Mouse (Mus musculus): ENCODE measurements around the gene Ccdc116. TPM values are rescaled to one million over a fixed set of nuclear protein-coding genes. Genes with fewer than 3 reads are reported as not detected.

The Ccdc116 gene
- total RNA-seq, 2 experiments from 2014 or later, result 7.7 to 8.7 TPM

- DNase-seq (ENCODE audit: extremely low spot score in 1 of 2, low spot score in 2 of 2), result peak; percentile 96 to 98
- intact Hi-C loops (cut with DNase I), result loop anchor here (5.0 kb wide), 1 partner anchor 145 kb away; the partner anchor contains the start of gene Tmem191c
These were observed 14.7 kb downstream of the Ccdc116 start, which contains the start of gene Sdf2l1 for GRCm38 (mm10) chr16:17132089-17132905. Sdf2l1 (minus strand) TSS chr16:17132383.

- intact Hi-C loops (cut with DNase I), result loop anchor here (5.0 kb wide), 1 partner anchor 146 kb away; the partner anchor contains the start of gene Tmem191c
These were observed 15.6 kb downstream of the Ccdc116 start for GRCm38 (mm10) chr16:17131191-17132088.

GRCm38 (mm10) chr16:17127292-17127691 is 19.7 kb downstream of the Ccdc116 start:
- DNase-seq (ENCODE audit: extremely low spot score in 1 of 2, low spot score in 2 of 2), result peak in 1 of 2 experiments; percentile 61
- intact Hi-C loops (cut with DNase I), result no loop called here

More at GRCm38 (mm10) chr16:17131191-17132088, 15.6 kb downstream of the Ccdc116 start:
- peak in 1 of 2 experiments; percentile 44 for DNase-seq (ENCODE audit: extremely low spot score in 1 of 2, low spot score in 2 of 2)

- intact Hi-C loops (cut with DNase I), result no loop called here
- DNase-seq (ENCODE audit: extremely low spot score in 1 of 2, low spot score in 2 of 2), result peak; percentile 42 to 84
These were observed 22.0 kb downstream of the Ccdc116 start, which contains the start of gene 2610318N02Rik for GRCm38 (mm10) chr16:17124871-17125520. 2610318N02Rik (minus strand) TSS chr16:17125167.

GRCm38 (mm10) chr16:17124119-17124870 is 22.7 kb downstream of the Ccdc116 start:
- intact Hi-C loops (cut with DNase I), result no loop called here

GRCm38 (mm10) chr16:17121569-17121968 is 25.5 kb downstream of the Ccdc116 start:
- no peak for DNase-seq (ENCODE audit: extremely low spot score in 1 of 2, low spot score in 2 of 2)
- intact Hi-C loops (cut with DNase I), result no loop called here

More at GRCm38 (mm10) chr16:17124119-17124870, 22.7 kb downstream of the Ccdc116 start:
- DNase-seq (ENCODE audit: extremely low spot score in 1 of 2, low spot score in 2 of 2), result no peak

GRCm38 (mm10) chr16:17117309-17117799 is 29.7 kb downstream of the Ccdc116 start:
- intact Hi-C loops (cut with DNase I), result no loop called here

GRCm38 (mm10) chr16:17110771-17111743 is 36.0 kb downstream of the Ccdc116 start, which contains the start of gene Ppil2:
Ppil2 (minus strand) TSS chr16:17111257.
- peak; percentile 66 to 76 for DNase-seq (ENCODE audit: extremely low spot score in 1 of 2, low spot score in 2 of 2)
- intact Hi-C loops (cut with DNase I), result no loop called here

More at GRCm38 (mm10) chr16:17117309-17117799, 29.7 kb downstream of the Ccdc116 start:
- no peak for DNase-seq (ENCODE audit: extremely low spot score in 1 of 2, low spot score in 2 of 2)

GRCm38 (mm10) chr16:17104600-17104999 is 42.4 kb downstream of the Ccdc116 start:
- intact Hi-C loops (cut with DNase I), result no loop called here
- DNase-seq (ENCODE audit: extremely low spot score in 1 of 2, low spot score in 2 of 2), result no peak

GRCm38 (mm10) chr16:17102630-17103220 is 44.3 kb downstream of the Ccdc116 start:
- intact Hi-C loops (cut with DNase I), result no loop called here
- DNase-seq (ENCODE audit: extremely low spot score in 1 of 2, low spot score in 2 of 2), result no peak

GRCm38 (mm10) chr16:17096938-17097337 is 50.1 kb downstream of the Ccdc116 start:
- intact Hi-C loops (cut with DNase I), result loop anchor here (10.0 kb wide), 1 partner anchor 178 kb away; the partner anchor contains the start of gene Tmem191c
- no peak for DNase-seq (ENCODE audit: extremely low spot score in 1 of 2, low spot score in 2 of 2)

Small RNAs within 50 kb of the gene (microRNA-seq; reads per million reads assigned to microRNA genes)
- gene Mir130b, result 379 reads per million, percentile 68 among the genes with 10 or more reads in this experiment
- gene Mir301b, result 6.3 reads per million, percentile 23 among the genes with 10 or more reads in this experiment

Other genes with a start within 250 kb of the Ccdc116 start
- gene Mapk1, start 163.8 kb downstream of the Ccdc116 start, total RNA-seq (2021), result 100 to 1,000 TPM; 469 to 480 TPM
- gene Ypel1, start 77.5 kb downstream of the Ccdc116 start, total RNA-seq (2021), result 10 to 100 TPM; 78.5 to 91.2 TPM
- gene Ppil2, start 36.0 kb downstream of the Ccdc116 start, total RNA-seq (2021), result 10 to 100 TPM; 84.6 to 87.7 TPM
- gene 2610318N02Rik, start 22.1 kb downstream of the Ccdc116 start, total RNA-seq (2021), result 1 to 10 TPM; 2.6 to 3.6 TPM
- gene Sdf2l1, start 14.8 kb downstream of the Ccdc116 start, total RNA-seq (2021), result 10 to 100 TPM; 10.5 to 11.5 TPM
- 10 to 100 TPM; 49.7 to 52.4 TPM for gene Ydjc, start 2.6 kb downstream of the Ccdc116 start, total RNA-seq (2021)
- gene Ube2l3, start 55.4 kb upstream of the Ccdc116 start, total RNA-seq (2021), result 100 to 1,000 TPM; 149 to 151 TPM
- gene Rimbp3, start 61.4 kb upstream of the Ccdc116 start, total RNA-seq (2021), result 1 to 10 TPM; 1.7 to 1.9 TPM
- gene Hic2, start 86.3 kb upstream of the Ccdc116 start, total RNA-seq (2021), result 1 to 10 TPM; 6.6 TPM
- 100 to 1,000 TPM; 121 to 123 TPM for gene Tmem191c, start 128.8 kb upstream of the Ccdc116 start, total RNA-seq (2021)
- gene Serpind1, start 184.1 kb upstream of the Ccdc116 start, total RNA-seq (2021), result 1 to 10 TPM; 1.9 to 2.0 TPM

Data from left cerebral cortex, postnatal 10 days (tissue).